Mouse (Mus musculus) left cerebral cortex, adult 11 months (tissue): ENCODE data around the gene Ggt1.
"Not testable (repeated sequence)": the region's sequence is repeated elsewhere in the genome, so short reads cannot be mapped to it uniquely, and the experiment has no call there.

Experiments
- DNase-seq: peaks from one replicate; pipeline ENCODE4 v3.0.0; 2022; ENCODE audit warnings: low spot score

Gene Ggt1

DNA sequence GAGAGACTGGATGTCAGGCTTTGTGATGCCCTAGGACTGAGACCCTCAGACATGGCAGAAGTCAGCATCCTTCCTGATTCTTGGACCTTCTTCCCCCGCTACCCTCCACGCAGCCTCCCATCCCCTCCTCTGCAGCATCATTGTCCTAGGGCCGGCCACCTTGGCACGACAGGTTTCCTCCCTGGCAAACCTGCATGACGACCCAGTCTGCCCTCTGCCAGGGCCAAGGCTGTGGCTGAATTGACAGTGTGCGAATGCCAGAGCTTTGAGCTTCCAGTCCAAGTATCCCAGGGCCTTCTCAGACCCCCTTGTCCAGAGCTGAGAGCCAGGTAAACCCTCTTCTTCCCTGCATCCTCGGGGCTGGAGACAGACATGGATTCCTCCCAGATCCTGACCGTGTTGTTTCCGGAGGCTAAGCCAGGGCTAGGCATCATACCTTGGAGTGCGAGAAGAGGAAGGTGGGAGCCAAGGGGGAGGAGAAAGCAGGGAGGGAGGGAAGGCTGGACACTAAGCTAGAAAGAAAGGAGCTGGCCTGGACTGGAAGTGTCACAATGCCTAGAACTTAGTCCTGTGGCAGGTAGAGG is at the start of gene Ggt1:
TSS of gene Ggt1 (plus strand) at position 534 of the 584 bp plus-strand sequence.
- DNase-seq, result no peak

DNA sequence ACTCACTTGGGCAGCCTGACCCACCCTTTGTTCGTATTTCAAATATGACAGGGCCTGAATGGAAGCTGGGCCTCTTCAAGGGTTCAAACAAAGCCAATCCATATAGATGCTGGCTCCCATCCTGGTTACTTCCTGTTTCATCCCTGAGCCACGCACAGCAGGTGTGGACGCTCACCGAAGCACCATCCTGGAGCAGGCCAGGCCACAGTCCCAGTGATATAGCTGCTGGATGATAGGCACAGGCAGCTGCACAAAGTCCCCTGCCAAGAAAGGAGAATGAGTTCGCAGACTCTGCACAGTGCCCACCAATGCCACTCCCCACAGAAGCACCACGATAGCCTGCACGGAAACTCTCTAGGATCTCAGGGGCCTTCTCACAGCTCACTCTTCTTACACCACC is 49.5 kb upstream of the Ggt1 start:
- no peak for DNase-seq

DNA sequence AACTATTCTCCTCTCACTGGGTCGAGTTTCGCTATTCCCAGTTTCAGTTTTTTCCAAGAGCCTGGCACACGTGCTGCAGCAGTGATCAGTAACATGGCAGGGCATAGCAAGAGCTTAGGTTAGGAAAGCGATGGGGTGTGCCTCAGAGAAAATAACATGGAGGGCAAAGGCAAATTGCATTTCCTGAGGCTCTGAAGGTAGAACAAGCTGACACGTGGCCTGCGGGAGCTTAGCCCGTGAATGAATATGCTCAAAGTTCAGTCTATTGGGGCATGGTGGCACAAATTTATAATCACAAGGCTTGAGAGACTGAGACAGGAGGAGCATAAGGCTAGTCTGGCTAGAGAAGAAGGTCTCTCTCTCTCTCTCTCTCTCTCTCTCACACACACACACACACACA is 48.6 kb upstream of the Ggt1 start:
- no peak for DNase-seq

DNA sequence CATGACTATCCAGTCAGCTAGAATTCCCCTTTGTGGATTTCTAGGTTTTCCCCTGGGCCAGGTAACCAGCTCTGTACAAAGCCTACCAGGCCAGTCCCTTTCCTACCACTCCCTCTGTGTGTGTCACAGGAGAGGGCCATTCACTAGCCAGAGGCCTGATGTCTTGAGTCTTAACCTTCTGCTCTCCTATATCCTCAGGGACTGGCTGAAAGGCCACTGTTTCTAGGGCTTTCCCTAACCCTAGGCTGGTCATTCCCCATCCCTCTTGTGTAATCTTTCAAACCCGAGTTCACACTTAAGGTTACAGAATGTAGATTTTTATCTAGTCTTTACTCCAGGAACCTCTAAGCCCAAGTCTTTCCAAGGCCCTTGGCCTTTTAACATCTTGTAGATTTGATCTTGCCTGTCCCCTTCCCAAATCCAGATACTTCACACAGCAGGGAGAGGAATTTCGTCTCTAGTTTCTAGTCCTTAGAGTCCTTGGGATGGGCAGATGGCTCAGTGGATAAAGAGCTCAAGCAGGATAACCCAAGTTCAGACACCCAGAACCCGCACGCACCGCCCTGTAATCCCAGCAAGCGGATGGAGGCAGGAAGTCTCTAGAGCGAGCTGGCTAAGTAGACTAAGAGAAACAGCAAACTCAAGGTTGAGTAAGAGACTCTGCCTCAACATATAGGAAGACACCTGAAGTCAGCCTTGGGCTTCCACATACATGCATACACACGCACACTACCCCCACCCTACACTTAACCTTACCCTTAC is 47.9 kb upstream of the Ggt1 start:
- no peak for DNase-seq

DNA sequence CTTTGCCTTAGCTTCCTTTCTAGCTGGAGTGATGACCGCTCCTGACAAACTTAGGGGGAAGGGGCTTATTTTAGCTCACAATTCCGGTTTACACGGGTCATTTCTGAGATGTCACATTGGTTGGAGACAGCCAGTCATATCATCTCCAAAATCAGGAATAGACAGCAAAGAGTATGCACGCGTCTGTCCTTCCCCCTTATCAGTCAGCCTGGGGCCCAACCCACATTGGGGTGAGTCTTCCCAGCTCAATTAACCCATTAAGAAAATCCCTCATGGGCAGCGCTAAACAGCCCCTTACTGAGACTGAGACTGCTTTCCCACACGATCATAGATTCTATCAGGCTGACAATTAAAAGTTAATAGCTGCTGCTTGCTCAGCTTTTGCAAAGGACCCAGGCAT is 47.0 kb upstream of the Ggt1 start:
- DNase-seq, result no peak

DNA sequence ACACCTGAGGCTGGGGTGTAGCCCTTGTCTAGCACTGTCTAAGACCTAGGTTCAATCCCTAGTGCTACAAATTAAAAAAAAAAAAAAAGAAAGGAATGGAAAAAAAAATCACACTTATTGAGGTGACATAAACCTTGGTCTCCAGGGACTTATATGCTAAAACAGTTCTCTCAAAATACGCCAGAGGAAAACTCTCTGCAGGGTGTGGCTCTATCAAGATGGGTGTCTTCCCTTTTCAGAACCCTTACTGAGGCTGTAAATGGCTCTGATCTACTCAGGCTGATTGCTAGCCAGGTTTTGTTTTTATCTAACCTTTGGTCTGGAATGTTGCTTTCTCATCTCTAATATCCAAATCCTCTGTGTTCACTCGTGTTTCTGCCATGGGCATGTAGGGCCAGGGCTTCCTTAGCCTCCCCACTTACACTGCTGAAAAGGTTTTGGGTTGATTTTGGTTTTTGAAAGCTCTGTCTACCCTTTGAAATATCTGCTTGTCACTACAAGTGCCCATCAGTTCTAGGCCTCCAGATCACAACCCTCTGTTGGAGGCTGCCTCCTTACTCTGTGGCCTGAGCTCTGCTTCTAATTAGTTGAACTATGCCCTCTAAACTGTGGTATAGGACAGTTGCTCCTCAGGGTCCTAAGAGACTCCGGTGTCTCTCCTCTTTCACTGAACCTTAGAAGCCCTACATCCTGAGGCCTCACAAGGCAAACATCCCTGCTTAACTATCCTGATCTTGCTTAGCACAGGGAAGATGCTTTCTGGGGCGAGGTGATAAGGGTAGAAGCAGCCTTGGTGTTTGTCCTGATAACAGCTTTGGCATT is 46.0 kb upstream of the Ggt1 start:
- no peak for DNase-seq

DNA sequence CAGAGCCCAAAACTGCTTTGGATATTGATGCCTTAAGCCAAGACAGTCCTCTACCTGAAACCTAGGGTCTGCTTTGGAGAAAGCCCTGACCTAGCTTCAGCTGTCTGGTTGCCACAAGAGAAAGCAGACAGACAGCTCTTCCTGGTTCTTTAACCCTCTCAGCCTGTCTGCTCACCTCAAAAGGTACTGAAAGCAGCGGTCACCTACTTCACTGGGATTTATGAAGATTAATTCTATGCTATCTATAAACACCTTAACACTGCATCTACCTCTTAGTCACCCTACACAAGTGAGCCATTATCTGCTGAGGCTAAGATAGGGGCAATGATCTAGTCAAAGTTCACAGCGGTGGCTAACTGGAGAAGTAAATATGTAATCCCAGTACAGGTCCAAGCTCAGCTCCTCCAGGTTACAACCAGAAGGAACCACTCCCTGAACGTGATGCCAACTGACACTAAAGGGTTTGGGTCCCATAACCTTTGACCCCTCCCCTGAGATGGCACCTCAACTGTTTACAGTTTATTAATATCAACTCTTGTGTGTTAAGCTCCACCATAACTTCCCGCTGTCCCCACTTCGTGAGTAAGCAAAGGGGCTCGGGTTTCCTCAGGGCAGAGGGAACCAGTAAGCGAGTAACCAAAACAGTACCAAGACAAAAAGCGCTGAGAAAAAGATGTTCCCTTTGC is 45.2 kb upstream of the Ggt1 start:
- DNase-seq, result no peak

DNA sequence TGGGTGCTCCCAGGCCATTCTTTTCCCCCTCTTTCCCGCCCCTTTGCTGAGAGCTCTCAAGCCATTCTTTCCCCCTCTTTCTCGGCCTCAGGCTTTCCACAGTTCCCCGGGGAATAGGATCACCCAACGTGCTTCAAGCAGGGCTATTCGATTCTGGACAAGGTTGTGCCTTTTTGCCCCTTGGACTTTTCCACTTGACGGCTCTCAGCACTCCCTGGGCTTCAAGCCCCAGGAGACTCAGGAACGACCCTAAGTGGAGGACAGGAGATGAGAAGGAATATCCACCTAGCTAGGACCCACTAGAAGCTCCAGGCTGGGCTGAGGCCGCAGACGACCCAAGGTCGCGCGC is 44.7 kb upstream of the Ggt1 start:
- no peak for DNase-seq

DNA sequence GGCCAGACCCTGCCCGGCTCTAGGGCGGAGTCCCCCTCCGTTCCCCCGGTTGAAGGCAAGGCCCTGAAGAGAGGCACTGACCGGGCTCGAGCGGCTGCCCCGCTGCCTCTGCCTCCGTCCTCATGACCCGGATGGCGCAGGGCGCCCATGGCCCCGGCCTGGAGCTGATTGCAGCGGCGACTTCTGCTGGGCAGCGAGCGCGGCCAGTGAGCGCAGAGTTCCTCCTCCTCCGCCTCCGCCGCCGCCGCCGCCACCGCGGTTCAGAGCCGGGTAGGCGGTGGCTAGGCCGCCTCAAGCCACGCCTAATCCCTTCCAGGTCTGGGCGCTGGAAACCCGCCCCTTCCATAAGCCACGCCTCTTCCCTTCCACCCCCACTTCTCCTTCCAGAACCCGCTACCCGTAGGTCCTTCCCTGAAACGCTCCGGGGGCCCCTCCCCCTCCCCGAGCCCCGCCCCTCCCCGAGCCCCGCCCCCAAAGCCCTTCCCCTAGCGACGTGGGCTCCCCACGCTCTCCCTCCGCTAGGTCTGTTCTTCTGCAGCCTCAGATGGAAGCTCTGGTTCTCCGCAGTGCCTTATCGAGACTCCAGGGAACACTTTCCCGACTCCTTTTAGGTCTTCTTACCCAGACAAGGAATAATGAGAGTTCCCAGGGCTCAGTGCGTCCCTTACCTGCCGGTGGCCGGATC is 44.2 kb upstream of the Ggt1 start, which contains the start of gene Snrpd3:
TSS of gene Snrpd3 (plus strand) at position 479 of the 685 bp plus-strand sequence.
- peak; percentile 88 for DNase-seq

DNA sequence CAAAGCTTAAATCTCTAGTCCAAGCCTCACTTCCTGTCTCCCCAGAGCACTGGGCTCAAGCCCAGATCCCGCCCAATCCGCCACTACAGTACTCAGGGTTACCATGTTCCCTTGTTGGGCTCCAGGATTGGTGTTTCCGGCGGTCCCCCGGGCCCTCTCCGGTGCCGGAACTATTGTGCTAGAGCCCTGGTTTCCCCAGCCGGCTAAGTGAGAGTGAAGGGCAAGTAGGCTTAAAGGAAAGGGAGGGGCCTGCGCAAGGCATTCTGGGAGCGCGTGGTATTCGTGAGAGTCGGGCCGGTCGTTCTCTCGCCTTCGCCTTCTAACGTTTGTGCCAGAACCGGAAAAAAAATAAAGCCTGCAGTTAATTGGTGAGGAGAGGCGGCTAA is 43.7 kb upstream of the Ggt1 start, which contains the start of gene Gucd1:
TSS of gene Gucd1 (minus strand) at position 215 of the 386 bp plus-strand sequence.
- DNase-seq, result peak; percentile 93

DNA sequence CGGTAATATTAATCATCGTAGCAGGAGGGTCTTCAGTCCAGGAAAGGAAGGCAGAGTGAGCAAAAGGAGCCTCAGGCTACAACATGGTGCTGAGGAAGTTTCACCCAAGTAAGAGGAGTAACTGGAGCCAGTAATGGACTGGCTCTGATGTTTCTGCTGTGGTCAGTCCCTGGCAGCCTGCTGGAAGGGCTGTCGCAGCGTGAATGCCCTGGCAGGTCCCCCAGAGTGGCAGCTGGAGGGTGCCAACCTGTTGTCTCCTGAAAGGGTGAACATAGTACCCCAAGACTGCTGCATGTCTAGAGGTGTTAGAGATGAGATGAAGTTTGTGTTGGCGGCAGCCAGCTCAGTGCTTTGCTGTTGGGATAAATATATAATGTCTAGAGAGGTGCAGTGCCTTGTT is 40.8 kb upstream of the Ggt1 start:
- DNase-seq, result no peak

DNA sequence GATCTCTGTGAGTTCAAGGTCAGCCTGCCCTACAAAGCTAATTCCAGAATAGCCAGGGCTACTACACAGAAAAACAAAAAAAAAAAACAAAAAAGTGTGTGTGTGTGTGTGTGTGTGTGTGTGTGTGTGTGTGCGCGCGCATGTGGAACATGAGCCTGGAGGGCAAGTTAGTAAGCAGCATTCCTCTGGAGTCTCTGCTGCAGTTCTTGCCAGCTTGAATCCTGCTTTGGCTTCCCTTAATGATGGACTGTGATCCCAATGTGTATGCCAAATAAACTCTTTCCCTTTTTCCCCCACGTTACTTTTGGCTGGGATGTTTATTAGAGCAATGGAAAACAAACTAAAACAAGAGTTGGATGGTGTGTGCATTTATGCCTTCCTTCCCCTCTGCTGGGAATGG is 39.8 kb upstream of the Ggt1 start:
- no peak for DNase-seq

DNA sequence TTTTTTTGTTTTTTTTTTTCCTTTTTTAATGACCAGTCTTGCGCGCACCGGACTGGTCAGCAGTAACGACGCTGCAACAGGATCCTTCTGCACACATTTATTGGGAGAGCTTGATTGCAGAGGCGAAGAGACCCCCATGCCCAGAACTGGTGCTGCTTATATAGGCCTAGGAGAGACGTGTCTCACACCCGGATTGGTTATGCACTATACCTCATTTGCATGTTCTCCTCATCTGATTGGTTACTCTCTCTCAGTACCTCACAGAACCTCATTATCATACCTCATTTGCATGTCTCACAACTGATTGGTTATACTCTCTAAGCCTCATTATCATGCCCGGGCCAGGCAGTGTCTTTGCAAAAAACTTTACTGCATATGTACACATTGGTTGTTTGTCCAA is 36.0 kb upstream of the Ggt1 start:
- not testable (repeated sequence) for DNase-seq

DNA sequence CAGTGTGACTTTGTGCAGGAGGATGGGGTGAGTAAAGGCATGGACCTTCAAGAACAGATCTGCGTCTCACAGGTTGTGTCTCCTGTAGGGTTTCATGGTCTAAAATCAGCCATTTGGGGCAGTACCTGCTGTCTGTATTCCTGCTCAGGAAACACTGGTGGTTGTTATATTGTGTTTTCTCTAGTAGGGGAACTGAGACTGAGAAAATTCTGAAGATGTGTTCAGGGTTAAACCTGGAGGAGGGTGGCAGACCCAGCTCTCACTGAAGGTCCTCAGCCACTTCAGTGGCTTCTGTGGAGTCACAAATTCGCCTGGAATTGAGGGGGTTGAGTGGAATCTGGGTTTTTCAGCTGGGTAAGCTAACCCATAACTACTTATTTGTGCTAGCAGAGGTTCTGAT is 31.1 kb upstream of the Ggt1 start:
- no peak for DNase-seq

DNA sequence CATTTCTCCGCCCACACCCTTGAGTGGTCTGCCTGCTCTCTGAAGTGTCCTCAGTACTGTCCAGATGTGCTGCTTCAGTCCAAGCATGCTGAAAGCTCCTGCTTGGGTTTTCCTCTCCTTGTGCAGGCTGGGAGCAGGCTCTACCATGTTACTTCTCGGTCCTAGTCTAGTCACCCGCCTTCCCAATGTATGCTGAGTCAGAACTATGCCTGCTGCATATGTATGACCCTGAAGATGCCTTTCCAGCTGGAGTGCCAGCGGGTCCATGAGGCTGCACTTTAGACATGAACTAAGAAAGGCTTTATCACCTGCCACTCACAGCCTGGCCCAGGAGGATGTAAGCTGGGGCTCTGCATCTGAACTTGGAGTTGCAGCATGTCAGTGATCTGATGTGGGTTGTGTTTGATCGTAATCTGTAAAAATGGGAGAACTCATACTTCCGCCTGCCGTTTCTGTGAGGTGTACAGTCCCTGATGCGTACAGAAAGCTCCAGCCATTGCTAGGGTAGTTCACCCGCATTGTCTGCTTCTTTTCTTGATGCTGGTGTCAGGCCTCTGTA is 29.8 kb upstream of the Ggt1 start:
- DNase-seq, result no peak

DNA sequence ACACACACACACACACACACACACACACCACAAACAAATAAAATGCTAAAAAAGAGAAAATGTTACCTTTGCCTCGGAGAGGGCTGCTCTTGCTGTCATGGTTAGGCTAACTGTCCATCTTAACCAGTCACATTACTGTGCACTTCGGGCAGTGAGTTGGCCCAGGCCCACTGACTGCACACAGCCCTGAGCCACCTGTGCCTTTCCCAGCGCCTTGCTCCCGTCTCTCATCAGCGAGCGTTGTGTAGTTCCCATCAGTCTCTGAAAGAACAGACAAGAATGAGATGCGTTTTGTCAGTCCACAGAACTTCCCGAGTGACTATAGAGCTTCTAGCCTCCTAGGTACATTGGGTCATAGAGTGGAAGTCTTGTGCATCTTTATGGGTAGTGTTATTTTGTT is 27.2 kb upstream of the Ggt1 start:
- DNase-seq, result no peak

DNA sequence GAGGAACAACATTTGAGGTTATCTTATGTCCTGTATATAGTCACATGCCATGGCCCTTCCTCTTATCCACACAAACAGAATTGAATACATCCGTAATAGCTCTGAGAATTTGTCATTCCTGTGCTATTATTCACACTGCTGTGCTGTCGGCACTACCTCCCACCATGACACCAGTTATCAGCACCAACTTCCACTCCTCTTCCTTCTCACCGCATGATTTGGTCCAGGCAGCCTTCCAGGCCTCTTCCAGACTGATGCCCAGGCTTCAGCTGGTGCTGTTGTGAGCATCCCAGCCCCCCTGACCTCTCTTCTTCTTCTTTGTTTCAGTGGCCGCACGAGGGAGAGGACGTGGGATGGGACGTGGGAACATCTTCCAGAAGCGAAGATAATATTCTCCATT is 26.5 kb upstream of the Ggt1 start:
- DNase-seq, result no peak

DNA sequence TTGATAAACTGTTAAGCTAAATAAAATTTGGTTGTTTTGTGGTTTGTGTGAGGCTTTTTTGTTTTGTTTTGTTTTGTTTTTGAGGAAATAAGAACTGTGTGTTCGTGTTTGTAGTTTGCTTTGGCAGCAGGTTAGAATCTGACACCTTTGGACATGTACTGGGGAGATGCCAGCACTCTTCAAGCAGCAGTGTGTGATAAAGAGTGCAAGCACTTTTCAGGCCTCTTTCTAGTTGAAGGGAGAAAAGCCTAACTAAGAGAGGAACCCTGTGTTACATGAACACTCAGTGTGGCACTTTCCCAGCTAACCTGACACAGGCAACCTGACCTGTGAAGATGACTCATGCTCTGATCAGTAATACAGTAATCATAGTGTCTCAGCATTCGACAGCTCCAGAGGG is 26.0 kb upstream of the Ggt1 start:
- DNase-seq, result no peak

DNA sequence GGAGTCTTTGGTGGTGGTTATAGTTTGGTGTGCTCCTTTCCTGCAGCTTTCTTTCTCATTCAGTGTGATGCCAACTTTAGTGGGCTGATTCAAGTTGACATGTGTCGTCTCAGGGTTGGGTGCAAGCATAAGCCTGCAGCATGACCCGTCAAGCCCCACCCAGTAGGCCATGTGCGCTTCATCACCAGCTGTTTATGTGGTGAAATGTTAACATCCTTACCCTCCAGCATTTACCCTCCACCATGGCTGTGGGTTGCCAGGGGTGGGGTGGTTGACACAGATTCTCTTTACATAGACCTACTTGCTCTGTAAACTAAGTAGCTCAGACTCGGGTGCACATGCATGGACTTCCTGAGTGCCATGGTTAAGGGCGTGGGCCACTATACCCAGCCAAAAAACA is 25.3 kb upstream of the Ggt1 start:
- DNase-seq, result no peak

DNA sequence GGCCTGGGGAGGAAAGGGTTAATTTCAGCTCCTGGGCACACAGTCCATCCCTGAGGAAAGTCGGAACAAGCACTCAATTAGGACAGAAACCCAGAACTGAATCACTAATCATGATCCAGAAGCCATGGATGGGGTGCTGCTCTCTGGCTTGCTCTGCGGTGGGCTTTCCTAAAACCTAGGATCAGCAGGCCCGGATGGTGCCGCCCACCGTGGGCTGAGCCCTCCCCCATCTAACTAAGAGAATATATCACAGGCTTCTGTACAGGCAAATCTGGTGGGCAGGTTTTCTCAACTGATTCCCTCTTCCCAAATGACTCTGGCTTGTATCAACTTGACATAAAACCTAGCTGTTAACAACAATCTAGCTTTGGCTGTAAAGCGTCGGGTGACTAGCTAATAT is 13.5 kb upstream of the Ggt1 start:
- no peak for DNase-seq

DNA sequence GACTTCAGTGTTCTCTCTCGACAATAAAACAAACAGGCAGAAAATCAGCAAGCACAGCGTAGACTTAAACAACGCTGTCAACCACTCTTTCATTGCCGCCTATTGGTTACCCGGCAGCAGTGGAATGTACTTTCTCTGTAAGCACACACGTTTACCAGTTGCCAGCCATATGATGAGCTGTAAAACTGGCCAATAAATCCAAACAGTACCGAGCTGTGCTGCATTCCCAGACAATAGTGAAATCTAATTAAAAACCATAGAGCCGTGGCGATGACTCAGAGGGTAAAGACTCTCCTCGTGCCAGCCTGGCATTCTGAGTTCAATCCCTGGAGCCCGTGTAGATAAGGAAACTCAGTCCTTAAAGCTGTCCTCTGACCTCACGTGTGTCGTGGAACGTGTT is 12.9 kb upstream of the Ggt1 start:
- no peak for DNase-seq

DNA sequence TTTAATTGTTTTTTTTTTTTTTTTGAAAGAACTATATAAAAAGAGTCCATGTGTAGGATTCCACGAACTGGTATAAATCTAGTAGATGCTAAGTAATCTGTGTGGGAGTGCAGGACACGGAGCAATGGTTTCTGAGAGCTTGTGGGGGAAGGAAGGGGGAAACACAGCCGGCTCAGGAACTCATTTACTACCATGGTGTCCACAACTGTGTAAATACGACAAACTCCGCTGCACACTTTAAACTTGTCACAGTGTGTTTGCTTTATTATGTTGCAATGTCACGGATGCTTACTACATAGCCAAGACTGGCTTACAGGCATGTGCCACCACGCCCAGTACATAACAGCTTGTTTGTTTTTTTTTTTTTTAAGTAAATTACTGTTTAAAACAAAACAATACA is 11.5 kb upstream of the Ggt1 start:
- no peak for DNase-seq
